Mouse (Mus musculus) midbrain, embryonic 13.5 days (tissue): Measurements from ENCODE around the gene Vmn1r120. TPM values are rescaled to one million over a fixed set of nuclear protein-coding genes. Genes with fewer than 3 reads are reported as not detected.
"Not testable (repeated sequence)": the region's sequence is repeated elsewhere in the genome, so short reads cannot be mapped to it uniquely, and the experiment has no call there.

Experiments
- ATAC-seq: fragments of 200-750 bp; cut with Nextera tagmentation; 2 replicates; pipeline ENCODE4 v1.8.0; 2017; ENCODE audit warnings: mild to moderate bottlenecking, moderate TSS enrichment, moderate library complexity
- H3K27ac ChIP-seq: fragments of 300-500 bp; sonication (generic); 2 replicates; pipeline ENCODE4 v1.5.1; 2015; ENCODE audit warnings: inconsistent platforms, mild to moderate bottlenecking, moderate library complexity
- H3K27me3 ChIP-seq: fragments of 300-500 bp; sonication (generic); 2 replicates; pipeline ENCODE4 v1.6.1; 2015; ENCODE audit warnings: mild to moderate bottlenecking, inconsistent platforms
- H3K36me3 ChIP-seq: fragments of 300-500 bp; sonication (generic); 2 replicates; pipeline ENCODE4 v1.6.1; 2015; ENCODE audit warnings: mild to moderate bottlenecking, inconsistent platforms
- H3K4me1 ChIP-seq: fragments of 300-500 bp; sonication (generic); replicated peaks from 2 replicates; pipeline ENCODE4 v1.6.1; 2015; ENCODE audit warnings: inconsistent platforms
- H3K4me2 ChIP-seq: fragments of 300-500 bp; sonication (generic); replicated peaks from 2 replicates; pipeline ENCODE4 v1.6.1; 2015; ENCODE audit warnings: moderate library complexity, mild to moderate bottlenecking, inconsistent platforms
- H3K4me3 ChIP-seq: fragments of 300-500 bp; sonication (generic); replicated peaks from 2 replicates; pipeline ENCODE4 v1.5.1; 2015; ENCODE audit warnings: mild to moderate bottlenecking, inconsistent platforms
- H3K9ac ChIP-seq: fragments of 300-500 bp; sonication (generic); replicated peaks from 2 replicates; pipeline ENCODE4 v1.6.1; 2015; ENCODE audit warnings: mild to moderate bottlenecking, inconsistent platforms
- H3K9me3 ChIP-seq: fragments of 300-500 bp; sonication (generic); 2 replicates; pipeline ENCODE4 v1.6.1; 2016; ENCODE audit warnings: mild to moderate bottlenecking, inconsistent platforms
- WGBS: fragments of 180-500 bp; shearing (Covaris S2); methylation state at CpG from one replicate; pipeline ENCODE4 v1.1.7; 2015; 5-methylcytosine and 5-hydroxymethylcytosine counted together
- polyA plus RNA-seq: library from polyadenylated mRNA; unstranded; fragments of >200 nt; fragmentation: Nextera tagmentation; extraction: Ambion mirVana; gene quantifications from 2 replicates; pipeline ENCODE4 v1.2.1, GENCODE M21; 2015

Vmn1r120 gene
- polyA plus RNA-seq: not detected in 2 replicates

GRCm38 (mm10) chr7:21053684-21054083 lies at the start of gene Vmn1r120:
Gene Vmn1r120 (minus strand): TSS chr7:21053784.
- not testable (repeated sequence) for H3K36me3 ChIP-seq, H3K4me2 ChIP-seq, H3K27me3 ChIP-seq, H3K9ac ChIP-seq, H3K9me3 ChIP-seq, ATAC-seq, H3K4me1 ChIP-seq, H3K4me3 ChIP-seq, H3K27ac ChIP-seq
- WGBS: 90% methylated on average over 1 of the region's 1 CpGs

GRCm38 (mm10) chr7:21098413-21098812 lies 44.8 kb upstream of the Vmn1r120 start, which contains the start of gene Vmn1r121:
Gene Vmn1r121 (minus strand): TSS chr7:21098513.
- H3K27ac ChIP-seq, ATAC-seq, H3K4me2 ChIP-seq, H3K36me3 ChIP-seq, H3K4me1 ChIP-seq, H3K4me3 ChIP-seq, H3K27me3 ChIP-seq, H3K9me3 ChIP-seq, H3K9ac ChIP-seq: not testable (repeated sequence)
- WGBS: 77% methylated on average over 4 of the region's 5 CpGs

GRCm38 (mm10) chr7:21012355-21012754 lies 41.2 kb downstream of the Vmn1r120 start, which contains the start of gene Vmn1r119:
Gene Vmn1r119 (minus strand): TSS chr7:21012455.
- not testable (repeated sequence) for H3K4me1 ChIP-seq, H3K4me2 ChIP-seq, H3K4me3 ChIP-seq, H3K27ac ChIP-seq, H3K9ac ChIP-seq, H3K36me3 ChIP-seq, H3K9me3 ChIP-seq, ATAC-seq, H3K27me3 ChIP-seq
- no CpG with 5 or more reads among the region's 2 CpGs for WGBS

Other genes starting within 250 kb of the Vmn1r120 start
- not detected in 2 replicates for gene Vmn1r114, start 241.6 kb downstream of the Vmn1r120 start, polyA plus RNA-seq
- gene Vmn1r115, start 208.8 kb downstream of the Vmn1r120 start, polyA plus RNA-seq: not detected in 2 replicates
- not detected in 2 replicates for gene Vmn1r116, start 181.5 kb downstream of the Vmn1r120 start, polyA plus RNA-seq
- not detected in 2 replicates for gene Vmn1r117, start 169.7 kb downstream of the Vmn1r120 start, polyA plus RNA-seq
- not detected in 2 replicates for gene Vmn1r118, start 141.4 kb downstream of the Vmn1r120 start, polyA plus RNA-seq
- gene Vmn1r119, start 41.3 kb downstream of the Vmn1r120 start, polyA plus RNA-seq: not detected in 2 replicates
- not detected in 2 replicates for gene Vmn1r121, start 44.7 kb upstream of the Vmn1r120 start, polyA plus RNA-seq
- gene Vmn1r122, start 80.3 kb upstream of the Vmn1r120 start, polyA plus RNA-seq: not detected in 2 replicates
- gene Vmn1r123, start 108.4 kb upstream of the Vmn1r120 start, polyA plus RNA-seq: not detected in 2 replicates
- not detected in 2 replicates for gene Gm5157, start 136.6 kb upstream of the Vmn1r120 start, polyA plus RNA-seq
- gene Vmn1r124, start 206.8 kb upstream of the Vmn1r120 start, polyA plus RNA-seq: not detected in 2 replicates
- gene Vmn1r125, start 218.4 kb upstream of the Vmn1r120 start, polyA plus RNA-seq: not detected in 2 replicates
- not detected in 2 replicates for gene Vmn1r126, start 247.7 kb upstream of the Vmn1r120 start, polyA plus RNA-seq